Mouse (Mus musculus) kidney, postnatal 0 days (tissue): ENCODE results near the gene Crocc. TPM values are rescaled to one million over a fixed set of nuclear protein-coding genes. Genes with fewer than 3 reads are reported as not detected.

ENCODE experiments used
- ATAC-seq: fragments of 200-750 bp; cut with Nextera tagmentation; replicated peaks from 2 replicates; pipeline ENCODE4 v1.8.0; 2017; ENCODE audit warnings: low read depth, moderate number of reproducible peaks, moderate TSS enrichment, moderate library complexity; ENCODE audit not compliant: low FRiP score
- DNase-seq: peaks from one replicate; pipeline ENCODE4 v3.0.0-alpha.2; 2016; ENCODE audit warnings: low spot score
- H3K27ac ChIP-seq: fragments of 300-500 bp; sonication (generic); 2 replicates; pipeline ENCODE4 v1.5.1; 2014; ENCODE audit warnings: mild to moderate bottlenecking
- H3K27me3 ChIP-seq: fragments of 300-500 bp; sonication (generic); 2 replicates; pipeline ENCODE4 v1.6.1; 2014; ENCODE audit warnings: low read length, mixed read lengths; ENCODE audit not compliant: insufficient read depth
- H3K36me3 ChIP-seq: fragments of 300-500 bp; sonication (generic); 2 replicates; pipeline ENCODE4 v1.6.1; 2014; ENCODE audit warnings: low read length, mixed read lengths; ENCODE audit not compliant: insufficient read depth
- H3K4me1 ChIP-seq: fragments of 300-500 bp; sonication (generic); replicated peaks from 2 replicates; pipeline ENCODE4 v1.6.1; 2014; ENCODE audit warnings: antibody characterized with exemption, low read length, mixed read lengths; ENCODE audit not compliant: insufficient read depth
- H3K4me2 ChIP-seq: fragments of 300-500 bp; sonication (generic); 2 replicates; pipeline ENCODE4 v1.6.1; 2014; ENCODE audit warnings: mild to moderate bottlenecking, low read length, moderate library complexity, mixed read lengths
- H3K4me3 ChIP-seq: fragments of 300-500 bp; sonication (generic); replicated peaks from 2 replicates; pipeline ENCODE4 v1.5.1; 2014; ENCODE audit warnings: low read depth, low read length
- H3K9ac ChIP-seq: fragments of 300-500 bp; sonication (generic); 2 replicates; pipeline ENCODE4 v1.6.1; 2014; ENCODE audit warnings: low read depth, low read length
- H3K9me3 ChIP-seq: fragments of 300-500 bp; sonication (generic); replicated peaks from 2 replicates; pipeline ENCODE4 v1.6.1; 2016; ENCODE audit warnings: low read length, inconsistent platforms, mixed read lengths
- CTCF ChIP-seq: IDR thresholded peaks from 2 replicates; pipeline ENCODE4 v1.5.1; 2016; ENCODE audit warnings: antibody characterized with exemption, low read depth, mild to moderate bottlenecking, moderate library complexity
- WGBS: fragments of 180-500 bp; shearing (Covaris S2); extraction: QIAGEN DNeasy Blood & Tissue Kit; methylation state at CpG from one replicate; pipeline ENCODE4 v1.1.7; 2014; 5-methylcytosine and 5-hydroxymethylcytosine counted together
- polyA plus RNA-seq: library from polyadenylated mRNA; unstranded; fragments of >200 nt; fragmentation: Nextera tagmentation; extraction: Ambion mirVana; gene quantifications from 2 replicates; pipeline ENCODE4 v1.2.1, GENCODE M21; 2015

Gene Crocc
- polyA plus RNA-seq, 1 experiment from 2014 or later = 7.8 TPM

- WGBS = 64% methylated on average over 17 of the region's 17 CpGs
- no peak for TF ChIP-seq CTCF
- Histone ChIP-seq H3K4me1 (peaks cover 22% of the 10 kb centered on the region; the same call in 1 of the 2 replicates), H3K4me2 (no peak overlapping the region), H3K9me3 (no peaks in the 10 kb centered on the region), H3K27me3 (no peaks in the 10 kb centered on the region), H3K9ac (no peak overlapping the region), H3K27ac (no peak overlapping the region), H3K4me3 (no peak overlapping the region), H3K36me3 (0 out of 2 replicates have a peak, but pooled peaks cover 8% of the 10 kb centered on the region)
- ATAC-seq (no peak), DNase-seq (no peak)
These were observed 11.4 kb downstream of the Crocc start for GRCm38 (mm10) chr4:141048810-141049475.

GRCm38 (mm10) chr4:141044816-141045215 is 15.5 kb downstream of the Crocc start:
- Histone ChIP-seq H3K4me2 (no peak overlapping the region), H3K9ac (no peak overlapping the region), H3K9me3 (no peaks in the 10 kb centered on the region), H3K4me1 (peaks cover 11% of the 10 kb centered on the region; the same call in 1 of the 2 replicates), H3K27ac (peak overlapping the region; percentile 2; the same call in 1 of the 2 replicates), H3K36me3 (0 out of 2 replicates have a peak, but pooled peaks cover 21% of the 10 kb centered on the region), H3K4me3 (no peak overlapping the region), H3K27me3 (no peaks in the 10 kb centered on the region)
- 8% methylated on average over 8 of the region's 8 CpGs for WGBS
- ATAC-seq = peak; percentile 50; the same call in 1 of the 2 replicates
- peak; percentile 90 for DNase-seq
- TF ChIP-seq CTCF = peak; percentile 85

GRCm38 (mm10) chr4:141041117-141041516 is 19.2 kb downstream of the Crocc start:
- Histone ChIP-seq H3K36me3 (peaks cover 36% of the 10 kb centered on the region; the same call in 1 of the 2 replicates), H3K4me1 (no peaks in the 10 kb centered on the region), H3K9ac (no peak overlapping the region), H3K4me3 (no peak overlapping the region), H3K4me2 (no peak overlapping the region), H3K9me3 (no peaks in the 10 kb centered on the region), H3K27me3 (no peaks in the 10 kb centered on the region), H3K27ac (no peak overlapping the region)
- ATAC-seq (peak; percentile 40; the same call in 1 of the 2 replicates), DNase-seq (no peak)
- TF ChIP-seq CTCF = no peak
- WGBS = 39% methylated on average over 12 of the region's 12 CpGs

GRCm38 (mm10) chr4:141033606-141034549 is 26.5 kb downstream of the Crocc start:
- H3K4me2 ChIP-seq = no peak overlapping the region
- no peak overlapping the region for H3K4me3 ChIP-seq
- no peaks in the 10 kb centered on the region for H3K27me3 ChIP-seq
- 63% methylated on average over 27 of the region's 27 CpGs for WGBS
- H3K9ac ChIP-seq = no peak overlapping the region
- no peak for DNase-seq
- H3K4me1 ChIP-seq = no peaks in the 10 kb centered on the region
- TF ChIP-seq CTCF = peak; percentile 41
- peaks cover 60% of the 10 kb centered on the region for H3K36me3 ChIP-seq
- H3K9me3 ChIP-seq = no peaks in the 10 kb centered on the region
- ATAC-seq = peak; percentile 55; the same call in 1 of the 2 replicates
- no peak overlapping the region for H3K27ac ChIP-seq

- no peak overlapping the region for H3K27ac ChIP-seq
- ATAC-seq (peak; percentile 42), DNase-seq (peak; percentile 90)
- peak; percentile 95 for TF ChIP-seq CTCF
- H3K4me3 ChIP-seq = no peak overlapping the region
- H3K27me3 ChIP-seq = no peaks in the 10 kb centered on the region
- WGBS = 7% methylated on average over 6 of the region's 6 CpGs
- H3K9me3 ChIP-seq = no peaks in the 10 kb centered on the region
- no peak overlapping the region for H3K4me2 ChIP-seq
- no peak overlapping the region for H3K9ac ChIP-seq
- H3K36me3 ChIP-seq = peaks cover 45% of the 10 kb centered on the region
- H3K4me1 ChIP-seq = no peaks in the 10 kb centered on the region
These were observed 28.6 kb downstream of the Crocc start for GRCm38 (mm10) chr4:141031733-141032132.

GRCm38 (mm10) chr4:141030541-141031206 is 29.7 kb downstream of the Crocc start:
- Histone ChIP-seq H3K27me3 (no peaks in the 10 kb centered on the region), H3K9me3 (no peaks in the 10 kb centered on the region), H3K4me2 (no peak overlapping the region), H3K4me1 (no peaks in the 10 kb centered on the region), H3K4me3 (no peak overlapping the region), H3K27ac (no peak overlapping the region), H3K9ac (no peak overlapping the region), H3K36me3 (peaks cover 49% of the 10 kb centered on the region)
- 91% methylated on average over 18 of the region's 18 CpGs for WGBS
- DNase-seq (no peak), ATAC-seq (no peak)
- TF ChIP-seq CTCF = no peak
